Mouse (Mus musculus): ENCODE measurements around the gene Rps6kb2. TPM values are rescaled to one million over a fixed set of nuclear protein-coding genes. Genes with fewer than 3 reads are reported as not detected.

Gene Rps6kb2
- polyA plus RNA-seq, 1 experiment from 2014 or later, result 77.0 TPM

GRCm38 (mm10) chr19:4113186-4113805 is 49.9 kb downstream of the Rps6kb2 start:
- no peaks in the 10 kb centered on the region for H3K27me3 ChIP-seq (ENCODE audit: insufficient read depth, poor library complexity, severe bottlenecking)
- H3K4me3 ChIP-seq, result no peak overlapping the region
- DNase-seq (ENCODE audit: low spot score), result no peak
- WGBS, result 86% methylated on average over 13 of the region's 13 CpGs
- H3K27ac ChIP-seq, result no peak overlapping the region
- no peaks in the 10 kb centered on the region for H3K9me3 ChIP-seq
- H3K4me1 ChIP-seq (replicated peaks), result peaks cover 5% of the 10 kb centered on the region; the same call in 1 of the 2 replicates
- peaks cover 73% of the 10 kb centered on the region for H3K36me3 ChIP-seq

- H3K27me3 ChIP-seq (ENCODE audit: insufficient read depth, poor library complexity, severe bottlenecking), result no peaks in the 10 kb centered on the region
- no peak for DNase-seq (ENCODE audit: low spot score)
- H3K4me1 ChIP-seq (replicated peaks), result peaks cover 5% of the 10 kb centered on the region; the same call in 1 of the 2 replicates
- WGBS, result 95% methylated on average over 26 of the region's 26 CpGs
- H3K9me3 ChIP-seq, result no peaks in the 10 kb centered on the region
- H3K27ac ChIP-seq, result no peak overlapping the region
- H3K36me3 ChIP-seq, result peaks cover 63% of the 10 kb centered on the region
- no peak overlapping the region for H3K4me3 ChIP-seq
These were observed 50.8 kb downstream of the Rps6kb2 start for GRCm38 (mm10) chr19:4112063-4112960.

GRCm38 (mm10) chr19:4108535-4108934 is 54.6 kb downstream of the Rps6kb2 start:
- no peak for DNase-seq (ENCODE audit: low spot score)
- H3K4me1 ChIP-seq (replicated peaks), result 0 out of 2 replicates have a peak, but pooled peaks cover 5% of the 10 kb centered on the region
- WGBS, result 86% methylated on average over 9 of the region's 9 CpGs
- 0 out of 2 replicates have a peak, but pooled peaks cover 4% of the 10 kb centered on the region for H3K27me3 ChIP-seq (ENCODE audit: insufficient read depth, poor library complexity, severe bottlenecking)
- H3K36me3 ChIP-seq, result peaks cover 26% of the 10 kb centered on the region
- H3K27ac ChIP-seq, result no peak overlapping the region
- no peak overlapping the region for H3K4me3 ChIP-seq
- H3K9me3 ChIP-seq, result no peaks in the 10 kb centered on the region

GRCm38 (mm10) chr19:4106654-4107053 is 56.5 kb downstream of the Rps6kb2 start:
- Histone ChIP-seq H3K27me3 (ENCODE audit: insufficient read depth, poor library complexity, severe bottlenecking) (peaks cover 23% of the 10 kb centered on the region), H3K4me3 (no peak overlapping the region), H3K4me1 (replicated peaks) (peaks cover 11% of the 10 kb centered on the region), H3K27ac (no peak overlapping the region), H3K9me3 (no peaks in the 10 kb centered on the region), H3K36me3 (peaks cover 7% of the 10 kb centered on the region)
- no peak for DNase-seq (ENCODE audit: low spot score)
- WGBS, result 93% methylated on average over 14 of the region's 14 CpGs

GRCm38 (mm10) chr19:4104675-4105194 is 58.4 kb downstream of the Rps6kb2 start:
- Histone ChIP-seq H3K36me3 (no peaks in the 10 kb centered on the region; the same call in 1 of the 2 replicates), H3K9me3 (no peaks in the 10 kb centered on the region), H3K27me3 (ENCODE audit: insufficient read depth, poor library complexity, severe bottlenecking) (peaks cover 42% of the 10 kb centered on the region), H3K4me3 (no peak overlapping the region), H3K27ac (no peak overlapping the region), H3K4me1 (replicated peaks) (peaks cover 25% of the 10 kb centered on the region)
- 93% methylated on average over 16 of the region's 16 CpGs for WGBS
- no peak for DNase-seq (ENCODE audit: low spot score)

Other genes with a start within 250 kb of the Rps6kb2 start
- gene Aldh3b1, start 233.5 kb downstream of the Rps6kb2 start, polyA plus RNA-seq (2016; fragmentation: Nextera tagmentation; extraction: Ambion mirVana), result 0.71 and 0.81 TPM in 2 replicates
- gene Unc93b1, start 228.2 kb downstream of the Rps6kb2 start, polyA plus RNA-seq (2016; fragmentation: Nextera tagmentation; extraction: Ambion mirVana), result 6.3 and 8.8 TPM in 2 replicates
- gene Aldh3b3, start 204.7 kb downstream of the Rps6kb2 start, polyA plus RNA-seq (2016; fragmentation: Nextera tagmentation; extraction: Ambion mirVana), result not detected in 2 replicates
- 0.91 and 2.0 TPM in 2 replicates for gene Aldh3b2, start 191.0 kb downstream of the Rps6kb2 start, polyA plus RNA-seq (2016; fragmentation: Nextera tagmentation; extraction: Ambion mirVana)
- gene Acy3, start 176.8 kb downstream of the Rps6kb2 start, polyA plus RNA-seq (2016; fragmentation: Nextera tagmentation; extraction: Ambion mirVana), result 2.6 and 2.9 TPM in 2 replicates
- gene Tbx10, start 170.6 kb downstream of the Rps6kb2 start, polyA plus RNA-seq (2016; fragmentation: Nextera tagmentation; extraction: Ambion mirVana), result 0.88 and 2.6 TPM in 2 replicates
- gene Nudt8, start 162.8 kb downstream of the Rps6kb2 start, polyA plus RNA-seq (2016; fragmentation: Nextera tagmentation; extraction: Ambion mirVana), result 20.1 and 22.6 TPM in 2 replicates
- 3.0 and 3.1 TPM in 2 replicates for gene Gm49405, start 162.7 kb downstream of the Rps6kb2 start, polyA plus RNA-seq (2016; fragmentation: Nextera tagmentation; extraction: Ambion mirVana)
- gene Doc2g, start 160.0 kb downstream of the Rps6kb2 start, polyA plus RNA-seq (2016; fragmentation: Nextera tagmentation; extraction: Ambion mirVana), result 3.0 and 3.8 TPM in 2 replicates
- 196 and 198 TPM in 2 replicates for gene Ndufv1, start 150.5 kb downstream of the Rps6kb2 start, polyA plus RNA-seq (2016; fragmentation: Nextera tagmentation; extraction: Ambion mirVana)
- 442 and 460 TPM in 2 replicates for gene Gstp1, start 125.4 kb downstream of the Rps6kb2 start, polyA plus RNA-seq (2016; fragmentation: Nextera tagmentation; extraction: Ambion mirVana)
- 1.3 and 2.1 TPM in 2 replicates for gene Gstp2, start 117.3 kb downstream of the Rps6kb2 start, polyA plus RNA-seq (2016; fragmentation: Nextera tagmentation; extraction: Ambion mirVana)
- gene Gstp3, start 103.8 kb downstream of the Rps6kb2 start, polyA plus RNA-seq (2016; fragmentation: Nextera tagmentation; extraction: Ambion mirVana), result not detected in 2 replicates
- gene Cabp2, start 81.8 kb downstream of the Rps6kb2 start, polyA plus RNA-seq (2016; fragmentation: Nextera tagmentation; extraction: Ambion mirVana), result not detected in 2 replicates
- gene Cdk2ap2, start 66.2 kb downstream of the Rps6kb2 start, polyA plus RNA-seq (2016; fragmentation: Nextera tagmentation; extraction: Ambion mirVana), result 90.5 and 93.3 TPM in 2 replicates
- gene Pitpnm1, start 63.4 kb downstream of the Rps6kb2 start, polyA plus RNA-seq (2016; fragmentation: Nextera tagmentation; extraction: Ambion mirVana), result 8.5 and 19.9 TPM in 2 replicates
- gene Aip, start 37.5 kb downstream of the Rps6kb2 start, polyA plus RNA-seq (2016; fragmentation: Nextera tagmentation; extraction: Ambion mirVana), result 65.8 and 73.9 TPM in 2 replicates
- not detected in 2 replicates for gene Gpr152, start 23.6 kb downstream of the Rps6kb2 start, polyA plus RNA-seq (2016; fragmentation: Nextera tagmentation; extraction: Ambion mirVana)
- gene Cabp4, start 19.3 kb downstream of the Rps6kb2 start, polyA plus RNA-seq (2016; fragmentation: Nextera tagmentation; extraction: Ambion mirVana), result 0.12 TPM in 1 of 2 replicates, not detected in the other
- 138 and 156 TPM in 2 replicates for gene Coro1b, start 14.7 kb downstream of the Rps6kb2 start, polyA plus RNA-seq (2016; fragmentation: Nextera tagmentation; extraction: Ambion mirVana)
- 0.51 and 0.76 TPM in 2 replicates for gene Ptprcap, start 9.8 kb downstream of the Rps6kb2 start, polyA plus RNA-seq (2016; fragmentation: Nextera tagmentation; extraction: Ambion mirVana)
- 3.5 and 3.9 TPM in 2 replicates for gene Carns1, start 12.1 kb upstream of the Rps6kb2 start, polyA plus RNA-seq (2016; fragmentation: Nextera tagmentation; extraction: Ambion mirVana)
- 0.85 and 1.2 TPM in 2 replicates for gene Tbc1d10c, start 27.9 kb upstream of the Rps6kb2 start, polyA plus RNA-seq (2016; fragmentation: Nextera tagmentation; extraction: Ambion mirVana)
- gene Ppp1ca, start 28.7 kb upstream of the Rps6kb2 start, polyA plus RNA-seq (2016; fragmentation: Nextera tagmentation; extraction: Ambion mirVana), result 1,005 and 1,038 TPM in 2 replicates
- 53.0 and 53.9 TPM in 2 replicates for gene Rad9a, start 38.3 kb upstream of the Rps6kb2 start, polyA plus RNA-seq (2016; fragmentation: Nextera tagmentation; extraction: Ambion mirVana)
- gene Clcf1, start 50.9 kb upstream of the Rps6kb2 start, polyA plus RNA-seq (2016; fragmentation: Nextera tagmentation; extraction: Ambion mirVana), result 0.87 and 1.2 TPM in 2 replicates
- not detected in 2 replicates for gene AC109138.7, start 51.0 kb upstream of the Rps6kb2 start, polyA plus RNA-seq (2016; fragmentation: Nextera tagmentation; extraction: Ambion mirVana)
- gene Pold4, start 68.5 kb upstream of the Rps6kb2 start, polyA plus RNA-seq (2016; fragmentation: Nextera tagmentation; extraction: Ambion mirVana), result 17.5 and 19.7 TPM in 2 replicates
- gene Ssh3, start 105.8 kb upstream of the Rps6kb2 start, polyA plus RNA-seq (2016; fragmentation: Nextera tagmentation; extraction: Ambion mirVana), result 4.0 and 5.9 TPM in 2 replicates
- gene Ankrd13d, start 119.8 kb upstream of the Rps6kb2 start, polyA plus RNA-seq (2016; fragmentation: Nextera tagmentation; extraction: Ambion mirVana), result 9.9 and 14.4 TPM in 2 replicates
- gene Grk2, start 142.9 kb upstream of the Rps6kb2 start, polyA plus RNA-seq (2016; fragmentation: Nextera tagmentation; extraction: Ambion mirVana), result 14.8 and 16.7 TPM in 2 replicates
- 51.6 and 53.9 TPM in 2 replicates for gene Kdm2a, start 234.9 kb upstream of the Rps6kb2 start, polyA plus RNA-seq (2016; fragmentation: Nextera tagmentation; extraction: Ambion mirVana)

All from hindbrain, embryonic 10.5 days (tissue).